Mouse (Mus musculus) forebrain, embryonic 12.5 days (tissue): Measurements from ENCODE around the gene Sel1l3. TPM values are rescaled to one million over a fixed set of nuclear protein-coding genes. Genes with fewer than 3 reads are reported as not detected.

Experiments
- ATAC-seq: fragments of 200-750 bp; cut with Nextera tagmentation; 2 replicates; pipeline ENCODE4 v1.8.0; 2017; ENCODE audit warnings: moderate TSS enrichment; ENCODE audit not compliant: low FRiP score
- H3K27ac ChIP-seq: fragments of 300-500 bp; sonication (generic); 2 replicates; pipeline ENCODE4 v1.5.1; 2016; ENCODE audit warnings: mild to moderate bottlenecking
- H3K27me3 ChIP-seq: fragments of 300-500 bp; sonication (generic); 2 replicates; pipeline ENCODE4 v1.6.1; 2016; ENCODE audit warnings: mild to moderate bottlenecking
- H3K36me3 ChIP-seq: fragments of 300-500 bp; sonication (generic); replicated peaks from 2 replicates; pipeline ENCODE4 v1.6.1; 2016; ENCODE audit warnings: mild to moderate bottlenecking
- H3K4me1 ChIP-seq: fragments of 300-500 bp; sonication (generic); 2 replicates; pipeline ENCODE4 v1.6.1; 2016
- H3K4me2 ChIP-seq: fragments of 300-500 bp; sonication (generic); 2 replicates; pipeline ENCODE4 v1.6.1; 2016; ENCODE audit warnings: mild to moderate bottlenecking, moderate library complexity
- H3K4me3 ChIP-seq: fragments of 300-500 bp; sonication (generic); replicated peaks from 2 replicates; pipeline ENCODE4 v1.5.1; 2016; ENCODE audit warnings: mild to moderate bottlenecking
- H3K9ac ChIP-seq: fragments of 300-500 bp; sonication (generic); 2 replicates; pipeline ENCODE4 v1.6.1; 2016; ENCODE audit warnings: mild to moderate bottlenecking
- H3K9me3 ChIP-seq: fragments of 300-500 bp; sonication (generic); 2 replicates; pipeline ENCODE4 v1.6.1; 2016
- WGBS: fragments of 180-500 bp; shearing (Covaris S2); methylation state at CpG from one replicate; pipeline ENCODE4 v1.1.7; 2016; 5-methylcytosine and 5-hydroxymethylcytosine counted together
- polyA plus RNA-seq: library from polyadenylated mRNA; unstranded; fragments of >200 nt; fragmentation: Nextera tagmentation; extraction: Ambion mirVana; gene quantifications from 2 replicates; pipeline ENCODE4 v1.2.1, GENCODE M21; 2016

Gene Sel1l3
- polyA plus RNA-seq, 1 experiment from 2014 or later, result 9.7 TPM

DNA sequence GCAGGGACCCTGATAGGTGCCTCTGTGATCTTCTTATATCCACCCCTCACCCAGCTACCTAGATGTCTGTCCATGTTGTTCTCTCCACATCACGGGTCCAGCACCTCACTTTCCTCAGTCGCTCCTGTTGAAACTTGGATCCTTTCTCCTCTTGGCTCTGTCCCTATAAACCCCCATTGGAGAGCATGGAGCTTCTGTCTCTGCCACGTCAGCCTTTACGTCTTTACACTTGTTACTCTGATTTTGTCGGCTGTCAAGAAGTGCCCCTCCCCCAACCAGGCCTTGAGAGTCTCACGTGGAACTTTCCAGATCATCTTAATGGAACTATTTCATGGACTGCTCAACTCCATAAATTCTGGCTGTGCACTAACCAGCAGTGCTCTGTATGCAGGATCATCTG is 2.5 kb downstream of the Sel1l3 start:
- no peaks in the 10 kb centered on the region for H3K36me3 ChIP-seq
- peaks cover 32% of the 10 kb centered on the region for H3K27me3 ChIP-seq
- peak overlapping the region; percentile 26 for H3K4me2 ChIP-seq
- H3K4me3 ChIP-seq, result no peak overlapping the region
- H3K9ac ChIP-seq, result no peak overlapping the region
- H3K9me3 ChIP-seq, result no peaks in the 10 kb centered on the region
- ATAC-seq, result no peak
- WGBS, result 52% methylated on average over 6 of the region's 6 CpGs
- H3K27ac ChIP-seq, result no peak overlapping the region
- H3K4me1 ChIP-seq, result peaks cover 39% of the 10 kb centered on the region

GRCm38 (mm10) chr5:53210481-53210880 is 3.2 kb downstream of the Sel1l3 start:
- WGBS, result 67% methylated on average over 4 of the region's 4 CpGs
- H3K36me3 ChIP-seq, result no peaks in the 10 kb centered on the region
- H3K27ac ChIP-seq, result no peak overlapping the region
- peaks cover 39% of the 10 kb centered on the region for H3K4me1 ChIP-seq
- no peak overlapping the region for H3K9ac ChIP-seq
- no peak overlapping the region for H3K4me3 ChIP-seq
- H3K27me3 ChIP-seq, result peaks cover 30% of the 10 kb centered on the region
- ATAC-seq, result no peak
- no peaks in the 10 kb centered on the region for H3K9me3 ChIP-seq
- H3K4me2 ChIP-seq, result peak overlapping the region; percentile 26

GRCm38 (mm10) chr5:53209773-53210172 is 4.0 kb downstream of the Sel1l3 start:
- Histone ChIP-seq H3K36me3 (no peaks in the 10 kb centered on the region), H3K9ac (no peak overlapping the region), H3K9me3 (no peaks in the 10 kb centered on the region), H3K4me1 (peaks cover 36% of the 10 kb centered on the region), H3K4me2 (no peak overlapping the region), H3K4me3 (no peak overlapping the region), H3K27ac (0 out of 2 replicates have a peak overlapping the region, but pooled peaks have one; percentile 42), H3K27me3 (peaks cover 27% of the 10 kb centered on the region)
- ATAC-seq, result no peak
- 46% methylated on average over 7 of the region's 7 CpGs for WGBS

DNA sequence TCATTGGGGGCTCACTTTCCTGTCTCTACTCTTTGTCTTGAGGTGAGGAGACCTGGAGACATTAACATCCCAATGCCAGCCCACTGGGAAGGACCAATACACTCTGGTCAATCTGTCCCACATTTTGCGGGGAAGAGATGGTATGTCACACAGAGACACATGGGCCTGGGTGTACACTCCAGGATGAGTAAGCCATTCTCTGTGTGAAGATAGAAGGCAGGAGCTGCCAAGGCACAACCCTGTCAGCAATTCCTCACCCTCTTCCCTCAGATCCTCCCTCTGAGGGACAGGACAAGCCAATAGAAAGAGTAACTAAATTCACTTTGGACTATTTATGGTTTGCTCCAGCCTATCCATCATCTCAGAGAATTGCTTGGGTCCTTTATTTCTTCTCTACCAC is 5.0 kb downstream of the Sel1l3 start:
- H3K27me3 ChIP-seq, result peaks cover 27% of the 10 kb centered on the region
- H3K4me3 ChIP-seq, result no peak overlapping the region
- H3K9me3 ChIP-seq, result no peaks in the 10 kb centered on the region
- H3K36me3 ChIP-seq, result no peaks in the 10 kb centered on the region
- no peak overlapping the region for H3K4me2 ChIP-seq
- H3K9ac ChIP-seq, result no peak overlapping the region
- WGBS, result 93% methylated on average over 1 of the region's 1 CpGs
- ATAC-seq, result no peak
- H3K4me1 ChIP-seq, result peaks cover 32% of the 10 kb centered on the region
- no peak overlapping the region for H3K27ac ChIP-seq

GRCm38 (mm10) chr5:53206575-53206974 is 7.2 kb downstream of the Sel1l3 start:
- H3K4me3 ChIP-seq, result no peak overlapping the region
- 74% methylated on average over 5 of the region's 5 CpGs for WGBS
- no peak for ATAC-seq

DNA sequence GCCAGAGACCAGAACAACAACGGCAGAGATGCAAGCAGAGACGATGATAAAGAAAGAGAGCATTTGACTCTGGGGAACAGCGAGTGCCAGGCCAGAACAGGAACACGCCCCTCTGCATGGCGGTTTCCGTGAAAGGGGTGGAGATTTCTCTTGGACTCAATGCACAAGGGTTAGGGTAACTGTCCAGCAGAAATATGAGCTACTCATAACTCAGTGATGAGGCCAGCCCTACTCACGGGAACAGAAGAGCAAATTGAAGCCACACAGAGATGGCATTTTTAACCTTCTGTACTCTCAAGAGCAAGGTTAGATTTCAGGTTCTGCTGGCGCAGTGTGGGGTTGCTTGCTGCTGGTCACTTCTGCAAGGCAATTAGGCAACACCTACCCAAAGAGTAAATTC is 11.0 kb downstream of the Sel1l3 start:
- 82% methylated on average over 8 of the region's 8 CpGs for WGBS
- H3K9ac ChIP-seq, result no peak overlapping the region
- no peak overlapping the region for H3K4me2 ChIP-seq
- no peaks in the 10 kb centered on the region for H3K9me3 ChIP-seq
- H3K36me3 ChIP-seq, result no peaks in the 10 kb centered on the region
- no peaks in the 10 kb centered on the region for H3K27me3 ChIP-seq
- ATAC-seq, result no peak
- no peak overlapping the region for H3K4me3 ChIP-seq
- peaks cover 6% of the 10 kb centered on the region; the same call in 1 of the 2 replicates for H3K4me1 ChIP-seq
- H3K27ac ChIP-seq, result no peak overlapping the region

More at GRCm38 (mm10) chr5:53206575-53206974, 7.2 kb downstream of the Sel1l3 start:
- Histone ChIP-seq H3K27ac (no peak overlapping the region), H3K36me3 (no peaks in the 10 kb centered on the region), H3K4me2 (no peak overlapping the region), H3K4me1 (peaks cover 24% of the 10 kb centered on the region), H3K9ac (no peak overlapping the region), H3K27me3 (peaks cover 14% of the 10 kb centered on the region), H3K9me3 (no peaks in the 10 kb centered on the region)

DNA sequence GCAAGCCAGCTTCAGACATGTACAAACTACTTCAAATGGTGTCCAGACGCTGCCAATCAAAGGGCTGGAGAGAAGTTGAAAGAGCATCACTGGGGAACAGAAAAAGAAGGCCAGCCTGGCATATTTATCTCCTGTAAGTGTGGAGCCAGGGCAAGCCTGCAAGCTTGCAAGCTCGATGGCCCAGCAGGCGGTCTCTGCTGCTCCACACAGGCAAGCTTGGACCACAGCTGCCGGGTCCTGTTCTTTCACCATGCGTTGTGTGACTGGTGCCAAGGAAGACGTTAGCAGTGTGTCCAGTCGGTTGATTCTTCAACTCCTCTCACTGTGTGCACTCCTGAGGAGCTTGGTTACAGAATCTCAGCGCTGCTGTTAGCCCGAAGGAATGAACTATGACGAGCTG is 12.9 kb downstream of the Sel1l3 start:
- no peak for ATAC-seq
- WGBS, result 89% methylated on average over 10 of the region's 10 CpGs
- H3K4me2 ChIP-seq, result no peak overlapping the region
- H3K27ac ChIP-seq, result no peak overlapping the region
- H3K27me3 ChIP-seq, result no peaks in the 10 kb centered on the region
- no peaks in the 10 kb centered on the region for H3K36me3 ChIP-seq
- no peak overlapping the region for H3K9ac ChIP-seq
- peaks cover 6% of the 10 kb centered on the region; the same call in 1 of the 2 replicates for H3K4me1 ChIP-seq
- H3K4me3 ChIP-seq, result no peak overlapping the region
- H3K9me3 ChIP-seq, result no peaks in the 10 kb centered on the region

DNA sequence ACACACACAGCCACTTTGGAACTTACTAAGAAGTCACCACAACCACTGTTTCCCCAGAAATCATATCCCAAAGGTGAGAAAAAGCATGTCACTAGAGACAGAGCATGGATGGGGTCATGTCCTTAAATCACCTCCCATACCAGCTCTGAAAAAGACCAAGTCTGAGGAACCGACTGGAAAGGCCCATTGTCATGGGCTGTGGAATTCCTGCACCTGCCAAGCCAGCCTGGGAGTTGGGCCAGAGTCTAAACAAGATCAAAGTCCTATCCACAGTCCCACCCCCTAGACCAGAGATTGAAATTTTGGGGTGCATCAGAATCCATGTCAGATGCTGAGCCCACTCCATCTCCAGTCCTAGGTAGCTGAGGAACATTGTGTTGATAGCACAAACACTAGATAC is 15.3 kb downstream of the Sel1l3 start:
- no peak for ATAC-seq
- Histone ChIP-seq H3K4me1 (peaks cover 3% of the 10 kb centered on the region; the same call in 1 of the 2 replicates), H3K4me2 (no peak overlapping the region), H3K36me3 (no peaks in the 10 kb centered on the region), H3K9me3 (no peaks in the 10 kb centered on the region), H3K9ac (no peak overlapping the region), H3K27me3 (no peaks in the 10 kb centered on the region), H3K4me3 (no peak overlapping the region), H3K27ac (no peak overlapping the region)
- WGBS, result 67% methylated on average over 1 of the region's 1 CpGs

- no peaks in the 10 kb centered on the region for H3K36me3 ChIP-seq
- H3K9ac ChIP-seq, result no peak overlapping the region
- H3K27ac ChIP-seq, result no peak overlapping the region
- 74% methylated on average over 10 of the region's 10 CpGs for WGBS
- H3K27me3 ChIP-seq, result 0 out of 2 replicates have a peak, but pooled peaks cover under 1% of the 10 kb centered on the region
- H3K4me3 ChIP-seq, result no peak overlapping the region
- H3K9me3 ChIP-seq, result no peaks in the 10 kb centered on the region
- no peak overlapping the region for H3K4me2 ChIP-seq
- ATAC-seq, result no peak
- H3K4me1 ChIP-seq, result peaks cover 9% of the 10 kb centered on the region; the same call in 1 of the 2 replicates
Observed at GRCm38 (mm10) chr5:53196387-53197088, 17.2 kb downstream of the Sel1l3 start.

DNA sequence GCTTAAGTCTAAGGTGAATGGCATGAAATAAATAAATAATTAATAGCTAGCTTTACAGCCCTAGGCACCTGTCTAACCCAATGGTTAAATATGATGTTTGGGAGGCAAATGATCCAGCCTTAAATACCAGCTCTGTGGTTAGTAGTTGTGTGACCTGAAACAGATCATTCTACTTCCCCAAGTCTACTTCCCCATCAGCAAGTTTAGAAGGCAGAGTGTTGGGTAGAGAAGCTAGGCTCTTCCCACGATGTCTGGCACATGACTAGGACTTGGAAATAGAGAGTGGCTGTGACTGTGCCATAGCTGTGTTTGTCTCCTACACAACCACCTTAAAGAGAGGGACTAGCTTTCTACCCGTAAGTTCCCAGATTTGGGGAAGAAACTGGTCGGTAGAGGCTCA is 18.9 kb downstream of the Sel1l3 start:
- no peak overlapping the region for H3K9ac ChIP-seq
- no peaks in the 10 kb centered on the region for H3K9me3 ChIP-seq
- no peak for ATAC-seq
- H3K27me3 ChIP-seq, result 0 out of 2 replicates have a peak, but pooled peaks cover 4% of the 10 kb centered on the region
- H3K4me3 ChIP-seq, result no peak overlapping the region
- no peak overlapping the region for H3K4me2 ChIP-seq
- H3K27ac ChIP-seq, result no peak overlapping the region
- H3K36me3 ChIP-seq, result no peaks in the 10 kb centered on the region
- WGBS, result 93% methylated on average over 3 of the region's 3 CpGs
- H3K4me1 ChIP-seq, result peaks cover 9% of the 10 kb centered on the region; the same call in 1 of the 2 replicates

GRCm38 (mm10) chr5:53194421-53194820 is 19.3 kb downstream of the Sel1l3 start:
- 85% methylated on average over 2 of the region's 2 CpGs for WGBS
- ATAC-seq, result no peak

GRCm38 (mm10) chr5:53193092-53194030 is 20.4 kb downstream of the Sel1l3 start:
- H3K4me3 ChIP-seq, result no peak overlapping the region
- peaks cover 9% of the 10 kb centered on the region; the same call in 1 of the 2 replicates for H3K4me1 ChIP-seq
- H3K27ac ChIP-seq, result peak overlapping the region; percentile 69
- H3K36me3 ChIP-seq, result no peaks in the 10 kb centered on the region
- H3K27me3 ChIP-seq, result 0 out of 2 replicates have a peak, but pooled peaks cover 4% of the 10 kb centered on the region
- peak; percentile 27; the same call in 1 of the 2 replicates for ATAC-seq
- H3K9me3 ChIP-seq, result no peaks in the 10 kb centered on the region
- WGBS, result 32% methylated on average over 13 of the region's 13 CpGs
- no peak overlapping the region for H3K9ac ChIP-seq
- H3K4me2 ChIP-seq, result no peak overlapping the region

More at GRCm38 (mm10) chr5:53194421-53194820, 19.3 kb downstream of the Sel1l3 start:
- no peaks in the 10 kb centered on the region for H3K9me3 ChIP-seq
- H3K9ac ChIP-seq, result no peak overlapping the region
- H3K4me1 ChIP-seq, result peaks cover 9% of the 10 kb centered on the region; the same call in 1 of the 2 replicates
- no peak overlapping the region for H3K27ac ChIP-seq
- no peak overlapping the region for H3K4me2 ChIP-seq
- no peak overlapping the region for H3K4me3 ChIP-seq
- 0 out of 2 replicates have a peak, but pooled peaks cover 4% of the 10 kb centered on the region for H3K27me3 ChIP-seq
- H3K36me3 ChIP-seq, result no peaks in the 10 kb centered on the region
